Mouse (Mus musculus) heart, embryonic 13.5 days (tissue): Measurements from ENCODE around the gene 1810009A15Rik. TPM values are rescaled to one million over a fixed set of nuclear protein-coding genes. Genes with fewer than 3 reads are reported as not detected.
"Not testable (repeated sequence)": the region's sequence is repeated elsewhere in the genome, so short reads cannot be mapped to it uniquely, and the experiment has no call there.

Experiments
- ATAC-seq: fragments of 200-750 bp; cut with Nextera tagmentation; 2 replicates; pipeline ENCODE4 v1.8.0; 2017; ENCODE audit warnings: moderate TSS enrichment; ENCODE audit not compliant: insufficient number of reproducible peaks, low FRiP score, low TSS enrichment; ENCODE audit errors: extremely low read depth
- H3K27ac ChIP-seq: fragments of 300-500 bp; sonication (generic); replicated peaks from 2 replicates; pipeline ENCODE4 v1.5.1; 2015; ENCODE audit warnings: moderate library complexity, mild to moderate bottlenecking, inconsistent platforms
- H3K27me3 ChIP-seq: fragments of 300-500 bp; sonication (generic); replicated peaks from 2 replicates; pipeline ENCODE4 v1.6.1; 2015; ENCODE audit warnings: mild to moderate bottlenecking, inconsistent platforms
- H3K36me3 ChIP-seq: fragments of 300-500 bp; sonication (generic); 2 replicates; pipeline ENCODE4 v1.6.1; 2015; ENCODE audit warnings: mild to moderate bottlenecking, inconsistent platforms
- H3K4me1 ChIP-seq: fragments of 300-500 bp; sonication (generic); 2 replicates; pipeline ENCODE4 v1.6.1; 2015; ENCODE audit warnings: inconsistent platforms
- H3K4me2 ChIP-seq: fragments of 300-500 bp; sonication (generic); 2 replicates; pipeline ENCODE4 v1.6.1; 2015; ENCODE audit warnings: inconsistent platforms, mild to moderate bottlenecking, moderate library complexity
- H3K4me3 ChIP-seq: fragments of 300-500 bp; sonication (generic); 2 replicates; pipeline ENCODE4 v1.5.1; 2015; ENCODE audit warnings: moderate library complexity, mild to moderate bottlenecking, inconsistent platforms
- H3K9ac ChIP-seq: fragments of 300-500 bp; sonication (generic); 2 replicates; pipeline ENCODE4 v1.6.1; 2015; ENCODE audit warnings: inconsistent platforms, mild to moderate bottlenecking, moderate library complexity
- H3K9me3 ChIP-seq: fragments of 300-500 bp; sonication (generic); 2 replicates; pipeline ENCODE4 v1.6.1; 2016; ENCODE audit warnings: inconsistent platforms
- WGBS: fragments of 180-500 bp; shearing (Covaris S2); methylation state at CpG from one replicate; pipeline ENCODE4 v1.1.7; 2015; ENCODE audit warnings: mixed read lengths; 5-methylcytosine and 5-hydroxymethylcytosine counted together
- polyA plus RNA-seq: library from polyadenylated mRNA; unstranded; fragments of >200 nt; fragmentation: Nextera tagmentation; extraction: Ambion mirVana; gene quantifications from 2 replicates; pipeline ENCODE4 v1.2.1, GENCODE M21; 2015

The 1810009A15Rik gene
- polyA plus RNA-seq, 1 experiment from 2014 or later: 61.9 TPM

- H3K9ac ChIP-seq: peak overlapping the region; percentile 96
- 16% methylated on average over 3 of the region's 3 CpGs for WGBS
- no peak for ATAC-seq
Observed at GRCm38 (mm10) chr19:8881034-8881392, 7.6 kb upstream of the 1810009A15Rik start.

DNA sequence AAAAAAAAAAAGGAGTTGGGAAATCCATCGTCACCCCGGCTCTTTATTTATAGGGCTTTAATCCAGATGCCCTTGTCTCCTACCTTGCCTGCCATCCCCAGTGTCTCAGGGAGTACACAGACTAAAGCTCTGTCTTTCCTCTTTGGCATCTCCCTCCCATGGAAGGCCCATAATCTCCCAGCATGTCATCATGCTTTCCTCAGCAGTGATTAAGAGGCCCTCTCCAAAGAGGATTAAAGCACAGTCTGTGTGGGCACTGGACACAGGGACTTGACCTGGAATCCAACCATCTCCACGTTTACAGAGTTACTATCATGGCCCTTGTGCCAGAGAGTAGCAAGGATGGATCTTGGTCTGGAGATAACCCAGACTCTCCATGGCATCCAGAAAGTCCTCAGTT lies 5.0 kb upstream of the 1810009A15Rik start, which contains the start of the genes Lbhd1 and Gm49403:
Gene Lbhd1, plus strand, starts transcription at position 117 of the 400 bp plus-strand sequence.
Gene Gm49403, plus strand, starts transcription at position 315 of the 400 bp plus-strand sequence.
- no peak within 1 kb of the TSS for H3K4me2 ChIP-seq
- no peak within 1 kb of the TSS for H3K9ac ChIP-seq
- peaks cover 21% of the 10 kb centered on the region for H3K4me1 ChIP-seq
- no peaks in the 10 kb centered on the region for H3K9me3 ChIP-seq
- no peak within 1 kb of the TSS for H3K27ac ChIP-seq
- 67% methylated on average over 3 of the region's 3 CpGs for WGBS
- no peaks in the 10 kb centered on the region for H3K36me3 ChIP-seq
- ATAC-seq: no peak
- no peak within 1 kb of the TSS for H3K4me3 ChIP-seq
- H3K27me3 ChIP-seq: no peaks in the 10 kb centered on the region

More at GRCm38 (mm10) chr19:8881034-8881392, 7.6 kb upstream of the 1810009A15Rik start:
- H3K4me1 ChIP-seq: peaks cover 12% of the 10 kb centered on the region
- H3K27me3 ChIP-seq: no peaks in the 10 kb centered on the region
- H3K36me3 ChIP-seq: peaks cover 18% of the 10 kb centered on the region
- H3K9me3 ChIP-seq: no peaks in the 10 kb centered on the region
- peak overlapping the region; percentile 89; the same call in 1 of the 2 replicates for H3K27ac ChIP-seq
- H3K4me2 ChIP-seq: peak overlapping the region; percentile 81
- H3K4me3 ChIP-seq: peak overlapping the region; percentile 89

DNA sequence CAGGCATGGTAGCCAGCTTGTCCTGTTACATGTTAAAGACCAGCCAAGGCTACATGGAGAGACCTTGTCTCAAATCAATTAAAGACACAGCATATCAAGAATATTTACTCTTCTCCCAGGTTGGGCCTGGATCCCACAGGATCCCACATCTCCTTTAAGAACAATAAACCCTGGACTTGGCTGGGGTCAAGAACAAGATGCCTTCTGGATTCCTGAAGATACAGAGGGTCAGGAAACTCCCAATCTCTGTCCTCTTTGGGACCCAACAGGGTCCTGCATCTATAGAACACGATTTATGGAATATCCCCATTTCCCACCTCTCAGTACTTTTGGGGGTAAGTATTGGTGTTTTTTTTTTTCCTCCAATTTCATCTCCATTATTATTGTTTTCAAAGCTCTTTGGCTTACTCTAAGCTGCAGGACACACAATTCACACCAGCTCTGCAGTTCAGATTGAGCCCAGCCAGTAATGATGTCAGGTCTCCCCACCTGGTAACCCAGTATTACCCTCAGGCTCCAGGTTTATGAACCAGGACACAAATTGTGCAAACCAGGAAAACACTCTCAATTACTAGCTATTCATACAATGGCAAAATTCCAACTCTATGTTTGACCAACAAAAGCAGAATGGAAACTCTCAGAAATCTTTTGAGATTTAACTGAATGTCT lies 1.6 kb upstream of the 1810009A15Rik start:
- WGBS: 61% methylated on average over 1 of the region's 1 CpGs
- Histone ChIP-seq H3K4me2 (peak overlapping the region; percentile 87), H3K9ac (peak overlapping the region; percentile 89; the same call in 1 of the 2 replicates), H3K27ac (peak overlapping the region; percentile 89; the same call in 1 of the 2 replicates), H3K36me3 (peaks cover 15% of the 10 kb centered on the region), H3K9me3 (no peaks in the 10 kb centered on the region), H3K27me3 (no peaks in the 10 kb centered on the region), H3K4me1 (peaks cover 18% of the 10 kb centered on the region), H3K4me3 (peak overlapping the region; percentile 80)
- ATAC-seq: no peak

DNA sequence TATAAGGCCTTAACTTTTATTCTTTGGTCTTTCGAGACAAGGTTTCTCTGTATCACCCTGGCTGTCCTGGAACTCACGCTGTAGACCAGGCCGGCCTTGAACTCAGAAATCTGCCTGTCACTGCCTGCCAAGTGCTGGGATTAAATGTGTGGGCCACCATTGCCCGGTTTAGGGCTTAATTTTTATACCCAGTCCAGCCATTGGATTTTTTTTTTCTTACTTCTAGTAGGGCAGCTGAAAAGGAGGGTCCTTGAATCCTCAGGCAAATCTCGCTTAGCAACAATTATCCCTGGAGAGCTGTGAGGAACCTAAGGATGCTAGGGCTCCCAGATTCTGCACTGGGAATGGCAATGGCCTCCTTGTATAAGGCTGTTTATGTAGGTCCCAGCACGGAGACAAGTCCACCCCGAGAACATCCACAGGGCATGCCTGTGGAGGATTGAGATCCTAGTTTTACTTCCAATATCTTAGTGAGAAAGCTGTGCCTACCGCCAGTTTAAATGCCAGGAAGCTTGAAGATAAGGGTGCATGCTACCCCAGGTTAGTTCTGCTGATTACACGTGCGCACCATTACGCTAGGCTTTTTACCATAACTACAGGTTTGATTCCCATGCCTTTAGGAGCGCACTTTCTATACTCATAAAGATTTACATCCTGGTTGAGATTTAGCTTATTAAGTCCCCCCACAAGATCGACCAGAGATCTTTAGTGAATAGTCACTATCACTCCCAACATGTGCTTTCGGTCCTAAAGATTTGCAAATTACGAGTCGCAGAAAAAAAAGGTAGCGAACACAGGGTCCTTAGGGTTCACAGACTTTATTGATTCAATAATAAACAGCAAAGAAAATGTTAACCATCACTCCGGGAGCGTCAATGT lies 829 bp upstream of the 1810009A15Rik start:
- no peaks in the 10 kb centered on the region for H3K9me3 ChIP-seq
- peaks cover 23% of the 10 kb centered on the region for H3K4me1 ChIP-seq
- peak overlapping the region; percentile 80 for H3K4me3 ChIP-seq
- peak overlapping the region; percentile 89 for H3K9ac ChIP-seq
- H3K27me3 ChIP-seq: no peaks in the 10 kb centered on the region
- peak overlapping the region; percentile 87 for H3K4me2 ChIP-seq
- ATAC-seq: no peak
- H3K36me3 ChIP-seq: peaks cover 15% of the 10 kb centered on the region
- peak overlapping the region; percentile 89 for H3K27ac ChIP-seq
- 17% methylated on average over 19 of the region's 19 CpGs for WGBS

GRCm38 (mm10) chr19:8892829-8893766 lies 4.4 kb downstream of the 1810009A15Rik start, which contains the start of gene Ints5:
Ints5 (plus strand) TSS chr19:8893005.
- 1% methylated on average over 54 of the region's 54 CpGs for WGBS
- Histone ChIP-seq H3K9me3 (no peaks in the 10 kb centered on the region), H3K4me2 (peak within 1 kb of the TSS; percentile 94), H3K9ac (peak within 1 kb of the TSS; percentile 97), H3K4me1 (peaks cover 37% of the 10 kb centered on the region), H3K27me3 (no peaks in the 10 kb centered on the region), H3K4me3 (peak within 1 kb of the TSS; percentile 92), H3K36me3 (peaks cover 43% of the 10 kb centered on the region), H3K27ac (peak within 1 kb of the TSS; percentile 91)
- peak; percentile 13; the same call in 1 of the 2 replicates for ATAC-seq

- WGBS: 86% methylated on average over 9 of the region's 9 CpGs
- Histone ChIP-seq H3K4me3 (no peak overlapping the region), H3K9me3 (no peaks in the 10 kb centered on the region), H3K27me3 (no peaks in the 10 kb centered on the region), H3K36me3 (peaks cover 39% of the 10 kb centered on the region), H3K9ac (0 out of 2 replicates have a peak overlapping the region, but pooled peaks have one; percentile 96), H3K4me2 (no peak overlapping the region), H3K4me1 (peaks cover 40% of the 10 kb centered on the region), H3K27ac (no peak overlapping the region)
- ATAC-seq: no peak
Observed at GRCm38 (mm10) chr19:8895397-8895960, 6.8 kb downstream of the 1810009A15Rik start.

DNA sequence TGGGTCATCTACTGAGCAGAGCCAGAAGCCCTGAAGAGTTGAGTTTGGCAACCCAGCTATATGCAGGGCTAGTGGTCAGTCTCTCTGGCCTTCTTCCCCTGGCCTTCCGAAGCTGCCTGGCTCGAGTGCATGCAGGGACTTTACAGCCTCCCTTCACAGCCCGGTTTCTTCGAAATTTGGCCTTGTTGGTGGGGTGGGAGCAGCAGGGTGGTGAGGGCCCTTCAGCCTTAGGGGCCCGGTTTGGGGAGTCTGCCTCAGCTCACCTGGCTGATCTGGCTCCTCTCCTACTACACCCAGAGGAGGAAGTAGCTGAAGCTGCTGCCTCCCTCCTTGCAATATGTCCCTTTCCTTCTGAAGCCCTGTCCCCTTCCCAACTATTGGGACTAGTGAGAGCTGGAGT lies 7.6 kb downstream of the 1810009A15Rik start:
- H3K9me3 ChIP-seq, H3K4me2 ChIP-seq, H3K4me3 ChIP-seq, ATAC-seq, H3K27me3 ChIP-seq, H3K27ac ChIP-seq: not testable (repeated sequence)
- WGBS: 87% methylated on average over 5 of the region's 5 CpGs
- Histone ChIP-seq H3K36me3 (peaks cover 31% of the 10 kb centered on the region), H3K9ac (peak overlapping the region; percentile 96), H3K4me1 (peaks cover 40% of the 10 kb centered on the region)

GRCm38 (mm10) chr19:8897211-8897864 lies 8.7 kb downstream of the 1810009A15Rik start:
- H3K9me3 ChIP-seq: not testable (repeated sequence)
- H3K4me3 ChIP-seq: peak overlapping the region; percentile 97

DNA sequence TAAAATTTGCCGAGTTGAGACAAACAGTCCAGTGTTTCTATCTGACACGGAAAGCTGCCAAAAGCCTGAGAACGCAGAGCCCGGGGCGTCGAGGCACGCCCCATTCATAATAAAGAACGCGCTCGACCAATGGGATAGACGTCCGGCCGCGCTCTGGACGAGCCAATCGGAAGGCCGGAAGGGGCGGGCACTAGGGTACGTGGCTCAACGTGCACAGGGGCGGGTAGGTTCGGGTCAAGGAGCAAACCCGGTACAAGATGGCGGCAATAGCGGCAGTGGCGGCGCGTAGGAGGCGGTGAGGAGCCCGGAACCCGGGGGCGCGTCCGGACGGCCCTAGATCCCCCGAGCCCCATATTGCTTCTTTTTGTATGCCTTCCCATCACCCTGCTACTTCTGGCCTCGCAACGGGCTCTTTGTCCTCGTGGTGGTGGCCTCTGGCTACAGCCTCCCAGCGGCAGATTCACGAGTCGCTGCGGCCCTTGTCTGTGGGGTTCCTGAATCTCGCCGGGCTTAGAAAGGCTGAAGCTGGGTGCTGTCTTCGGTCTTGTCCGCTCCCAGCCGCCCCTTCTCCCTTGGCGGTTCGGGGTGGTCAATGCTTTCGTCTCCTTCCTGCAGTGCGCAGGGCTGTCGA lies 9.3 kb downstream of the 1810009A15Rik start, which contains the start of gene Ganab:
Gene Ganab, plus strand, starts transcription at position 207 of the 631 bp plus-strand sequence.
- H3K4me2 ChIP-seq: peak within 1 kb of the TSS; percentile 83
- peak within 1 kb of the TSS; percentile 97 for H3K4me3 ChIP-seq
- H3K9me3 ChIP-seq: no peaks in the 10 kb centered on the region
- ATAC-seq: peak; percentile 93
- peak within 1 kb of the TSS; percentile 89 for H3K27ac ChIP-seq
- WGBS: under 1% methylated on average over 53 of the region's 53 CpGs
- H3K4me1 ChIP-seq: peaks cover 35% of the 10 kb centered on the region
- H3K36me3 ChIP-seq: peaks cover 41% of the 10 kb centered on the region
- H3K27me3 ChIP-seq: no peaks in the 10 kb centered on the region
- H3K9ac ChIP-seq: peak within 1 kb of the TSS; percentile 96

More at GRCm38 (mm10) chr19:8897211-8897864, 8.7 kb downstream of the 1810009A15Rik start:
- H3K4me2 ChIP-seq: peak overlapping the region; percentile 83
- H3K9ac ChIP-seq: peak overlapping the region; percentile 96
- WGBS: 26% methylated on average over 21 of the region's 21 CpGs
- not testable (repeated sequence) for H3K27me3 ChIP-seq, ATAC-seq
- peak overlapping the region; percentile 89 for H3K27ac ChIP-seq
- H3K4me1 ChIP-seq: peaks cover 38% of the 10 kb centered on the region
- H3K36me3 ChIP-seq: peaks cover 36% of the 10 kb centered on the region
